Comparison of ENCODE assay signal across 13 mouse cellular contexts in genomic region chr8:125847842-125848241, GRCm38 (mm10). TPM values are rescaled to one million over a fixed set of nuclear protein-coding genes. Genes with fewer than 3 reads are reported as not detected.
A peak's percentile ranks its signal among the peaks of the same experiment; 100 is the strongest.
DNase-seq lines count a peak whose midpoint lies in the region; ATAC-seq and TF ChIP-seq lines count a peak whose summit lies in the region.
"Had no signal": no experiment of that assay in that cellular context is flagged by ENCODE, and none has a peak within 500 bp of the region (broad histone marks: within the 10 kb centered on the region; RNA-seq: fewer than 3 reads in every experiment).

No protein-coding gene starts in this region.

- no peaks in the 10 kb centered on the region for H3K27me3 ChIP-seq in heart, embryonic 10.5 days (ENCODE audit: insufficient read depth, poor library complexity, severe bottlenecking)
- H3K27me3 ChIP-seq in heart, embryonic 11.5 days (ENCODE audit: control insufficient read depth, insufficient read depth, low read length): no peaks in the 10 kb centered on the region
- H3K27me3 ChIP-seq in hindbrain, postnatal 0 days (ENCODE audit: insufficient read depth, low read length): no peaks in the 10 kb centered on the region
- H3K27me3 ChIP-seq in neural tube, embryonic 12.5 days (replicated peaks): peaks cover 10% of the 10 kb centered on the region; the same call in 1 of the 2 replicates
- H3K27me3 ChIP-seq: heart, embryonic 15.5 days had no signal

- H3K9me3 ChIP-seq in heart, embryonic 10.5 days: no peaks in the 10 kb centered on the region
- H3K9me3 ChIP-seq in heart, embryonic 11.5 days (replicated peaks; ENCODE audit: control insufficient read depth, low read length): no peaks in the 10 kb centered on the region
- no peaks in the 10 kb centered on the region for H3K9me3 ChIP-seq in hindbrain, postnatal 0 days (ENCODE audit: low read length)
- no peaks in the 10 kb centered on the region for H3K9me3 ChIP-seq in neural tube, embryonic 12.5 days
- H3K9me3 ChIP-seq: heart, embryonic 15.5 days had no signal

- no peak overlapping the region for H3K9ac ChIP-seq in heart, embryonic 11.5 days (ENCODE audit: low read depth, low read length)
- H3K9ac ChIP-seq in hindbrain, postnatal 0 days (replicated peaks; ENCODE audit: low read length): no peak overlapping the region
- H3K9ac ChIP-seq in neural tube, embryonic 12.5 days: no peak overlapping the region
- H3K9ac ChIP-seq: heart, embryonic 15.5 days had no signal

- no peak for ATAC-seq in heart, embryonic 11.5 days (replicated peaks; ENCODE audit: insufficient number of reproducible peaks, low FRiP score, low TSS enrichment)
- ATAC-seq in hindbrain, postnatal 0 days: 0 out of 2 replicates have a peak, but pooled peaks have one; percentile 46
- ATAC-seq in neural tube, embryonic 12.5 days (ENCODE audit: low FRiP score, low read depth): peak; percentile 81

- H3K27ac ChIP-seq in heart, embryonic 10.5 days: peak overlapping the region; percentile 62; the same call in 1 of the 2 replicates
- no peak overlapping the region for H3K27ac ChIP-seq in heart, embryonic 11.5 days (ENCODE audit: low read depth, low read length)
- no peak overlapping the region for H3K27ac ChIP-seq in hindbrain, postnatal 0 days
- no peak overlapping the region for H3K27ac ChIP-seq in neural tube, embryonic 12.5 days
- H3K27ac ChIP-seq: heart, embryonic 15.5 days had no signal

- DNase-seq in heart, embryonic 10.5 days (ENCODE audit: low spot score): no peak
- peak; percentile 46 for DNase-seq in embryo, embryonic 11.5 days (ENCODE audit: low read depth, low spot score)
- peak; percentile 53 for DNase-seq in hindbrain, postnatal 0 days (ENCODE audit: low spot score)
- no peak for DNase-seq in layer of hippocampus, adult 18-20 months (ENCODE audit: low spot score in 2 of 2)
- DNase-seq in frontal cortex, postnatal 14 days (ENCODE audit: low spot score in 2 of 2): no peak
- DNase-seq: cerebellum, adult 9-10 months; gastrocnemius, postnatal 14 days; kidney, adult 11 months had no signal

- H3K4me3 ChIP-seq in heart, embryonic 10.5 days: no peak overlapping the region
- H3K4me3 ChIP-seq in heart, embryonic 11.5 days (ENCODE audit: low read depth, low read length): no peak overlapping the region
- no peak overlapping the region for H3K4me3 ChIP-seq in hindbrain, postnatal 0 days (ENCODE audit: low read length)
- H3K4me3 ChIP-seq in neural tube, embryonic 12.5 days: no peak overlapping the region
- H3K4me3 ChIP-seq: erythroblast, embryonic 14.5 days; heart, embryonic 15.5 days; myocyte had no signal

- no peak overlapping the region for H3K4me2 ChIP-seq in heart, embryonic 11.5 days
- H3K4me2 ChIP-seq in hindbrain, postnatal 0 days (ENCODE audit: low read depth, low read length): no peak overlapping the region
- no peak overlapping the region for H3K4me2 ChIP-seq in neural tube, embryonic 12.5 days (replicated peaks)
- H3K4me2 ChIP-seq: heart, embryonic 15.5 days had no signal

- WGBS in heart, embryonic 10.5 days: 75% methylated on average over 12 of the region's 12 CpGs
- 71% methylated on average over 12 of the region's 12 CpGs for WGBS in heart, embryonic 11.5 days (ENCODE audit: insufficient replicate concordance)
- WGBS in hindbrain, postnatal 0 days: 25% methylated on average over 12 of the region's 12 CpGs
- 15% methylated on average over 12 of the region's 12 CpGs for WGBS in neural tube, embryonic 12.5 days

- peaks cover 18% of the 10 kb centered on the region for H3K4me1 ChIP-seq in heart, embryonic 10.5 days
- H3K4me1 ChIP-seq in heart, embryonic 11.5 days (ENCODE audit: control insufficient read depth, insufficient read depth, low read length): peaks cover 5% of the 10 kb centered on the region; the same call in 1 of the 2 replicates
- no peaks in the 10 kb centered on the region for H3K4me1 ChIP-seq in hindbrain, postnatal 0 days (ENCODE audit: insufficient read depth, low read length)
- peaks cover 35% of the 10 kb centered on the region for H3K4me1 ChIP-seq in neural tube, embryonic 12.5 days

- no peaks in the 10 kb centered on the region for H3K36me3 ChIP-seq in heart, embryonic 10.5 days
- H3K36me3 ChIP-seq in heart, embryonic 11.5 days (ENCODE audit: control insufficient read depth, insufficient read depth, low read length): no peaks in the 10 kb centered on the region
- H3K36me3 ChIP-seq in hindbrain, postnatal 0 days (ENCODE audit: insufficient read depth, low read length): 0 out of 2 replicates have a peak, but pooled peaks cover 5% of the 10 kb centered on the region
- H3K36me3 ChIP-seq in neural tube, embryonic 12.5 days: no peaks in the 10 kb centered on the region
- H3K36me3 ChIP-seq: heart, embryonic 15.5 days had no signal

- TF ChIP-seq CTCF in hindbrain, postnatal 0 days (IDR thresholded peaks at IDR 0.05; ENCODE audit: low read depth): no peak

RNA-seq across cellular contexts. Expression of gene Pcnx2, which starts 50.3 kb away (rescaled TPM):
- polyA plus RNA-seq in heart, embryonic 10.5 days (2016; fragmentation: Nextera tagmentation; extraction: Ambion mirVana): 0.17 and 0.44 TPM in 2 replicates
- polyA plus RNA-seq in heart, embryonic 11.5 days (2014; fragmentation: Nextera tagmentation; extraction: Ambion mirVana): 0.06 and 0.27 TPM in 2 replicates
- total RNA-seq in hindbrain, postnatal 0 days (2014; rRNA removed): 11.1 and 11.8 TPM in 2 replicates
- polyA plus RNA-seq in hindbrain, postnatal 0 days (2015; fragmentation: Nextera tagmentation; extraction: Ambion mirVana): 3.0 and 3.5 TPM in 2 replicates
- polyA plus RNA-seq in neural tube, embryonic 12.5 days (2016; fragmentation: Nextera tagmentation; extraction: Ambion mirVana): 1.4 TPM in 2 replicates
- 10 to 100 TPM; 66.1 to 67.7 TPM for total RNA-seq in layer of hippocampus, adult 18-20 months (2021)

Comparison
In these comparisons a context has a peak if more than half of its experiments do, and no peak if none do; other contexts are left out.
1. DNase-seq: peak in embryo, embryonic 11.5 days (single experiment) and hindbrain, postnatal 0 days (single experiment); none in heart, embryonic 10.5 days (single experiment), layer of hippocampus, adult 18-20 months (0 of 2) and frontal cortex, postnatal 14 days (0 of 2).